Comparison of ENCODE assay signal across 29 mouse cellular contexts in genomic region chr9:117234065-117234725, GRCm38 (mm10).
A peak's percentile ranks its signal among the peaks of the same experiment; 100 is the strongest.
DNase-seq lines count a peak whose midpoint lies in the region; ATAC-seq and TF ChIP-seq lines count a peak whose summit lies in the region.
"Had no signal": no experiment of that assay in that cellular context is flagged by ENCODE, and none has a peak within 500 bp of the region (broad histone marks: within the 10 kb centered on the region; RNA-seq: fewer than 3 reads in every experiment).

No protein-coding gene starts in this region.

- intact Hi-C loops in heart, postnatal 14 days (cut with DNase I) = no loop called here

- no peaks in the 10 kb centered on the region for H3K9me3 ChIP-seq in lung, embryonic 16.5 days (ENCODE audit: control insufficient read depth, low read length)
- H3K9me3 ChIP-seq: embryonic facial prominence, embryonic 13.5 days; embryonic facial prominence, embryonic 15.5 days; forebrain, embryonic 10.5 days; forebrain, embryonic 12.5 days had no signal

- no peak for TF ChIP-seq CTCF in lung, adult 2 months (IDR thresholded peaks at IDR 0.05; ENCODE audit: insufficient read depth, low read length)

- peaks cover 6% of the 10 kb centered on the region for H3K36me3 ChIP-seq in lung, embryonic 16.5 days (ENCODE audit: control insufficient read depth, insufficient read depth, low read length)
- H3K36me3 ChIP-seq: forebrain, embryonic 10.5 days; forebrain, embryonic 12.5 days; G1E had no signal

- WGBS in lung, embryonic 16.5 days = 82% methylated on average over 5 of the region's 5 CpGs
- WGBS in lung, adult 2 months = 78% methylated on average over 5 of the region's 5 CpGs

- ATAC-seq in lung, embryonic 16.5 days (ENCODE audit: low read depth) = peak; percentile 51
- ATAC-seq: activated CD4-positive, CD25-positive, alpha-beta regulatory T cell, adult 4 months; CD4-positive, CD25-positive, alpha-beta regulatory T cell, adult 4 months; forebrain, embryonic 14.5 days; forebrain, embryonic 16.5 days; Patski had no signal

- no peak overlapping the region for H3K27ac ChIP-seq in lung, embryonic 16.5 days (ENCODE audit: low read length)
- H3K27ac ChIP-seq: embryonic facial prominence, embryonic 13.5 days; embryonic facial prominence, embryonic 15.5 days; forebrain, embryonic 10.5 days; forebrain, embryonic 12.5 days had no signal

- H3K4me3 ChIP-seq in lung, embryonic 16.5 days (ENCODE audit: low read length) = no peak overlapping the region
- no peak overlapping the region for H3K4me3 ChIP-seq in lung, adult 2 months (replicated peaks; ENCODE audit: extremely low read depth, low read depth, low read length)
- H3K4me3 ChIP-seq: embryonic facial prominence, embryonic 13.5 days; embryonic facial prominence, embryonic 15.5 days; erythroblast, embryonic 14.5 days; forebrain, embryonic 10.5 days; forebrain, embryonic 12.5 days had no signal

- no peak overlapping the region for H3K9ac ChIP-seq in lung, embryonic 16.5 days (ENCODE audit: low read length)
- H3K9ac ChIP-seq: embryonic facial prominence, embryonic 13.5 days; embryonic facial prominence, embryonic 15.5 days; forebrain, embryonic 12.5 days had no signal

- H3K4me2 ChIP-seq in lung, embryonic 16.5 days (ENCODE audit: low read depth, low read length) = 0 out of 2 replicates have a peak overlapping the region, but pooled peaks have one; percentile 18
- H3K4me2 ChIP-seq: embryonic facial prominence, embryonic 13.5 days; embryonic facial prominence, embryonic 15.5 days; forebrain, embryonic 12.5 days had no signal

- no peaks in the 10 kb centered on the region for H3K27me3 ChIP-seq in lung, embryonic 16.5 days (ENCODE audit: control insufficient read depth, insufficient read depth, low read depth, low read length)
- H3K27me3 ChIP-seq: CH12.LX; embryonic facial prominence, embryonic 13.5 days; embryonic facial prominence, embryonic 15.5 days; forebrain, embryonic 12.5 days; Patski had no signal

- DNase-seq in heart, adult 11 months = peak; percentile 49
- no peak for DNase-seq in heart, postnatal 14 days
- DNase-seq in lung, postnatal 4 days = no peak
- peak; percentile 53 for DNase-seq in lung, postnatal 25 days (ENCODE audit: low spot score)
- no peak for DNase-seq in lung, adult 2 months
- DNase-seq: adrenal gland, adult 8-10 months; adrenal gland, postnatal 14 days; adrenal gland, postnatal 36 days; B cell, adult 2 months; cerebellum, adult 11 months; cerebellum, adult 18-20 months; cerebellum, adult 8-10 months; cerebellum, adult 9-11 months; cerebellum, postnatal 14 days; cerebellum, postnatal 36 days; embryo, embryonic 11 days had no signal

- no peak for TF ChIP-seq POLR2A in lung, adult 2 months (IDR thresholded peaks at IDR 0.05; ENCODE audit: borderline replicate concordance, extremely low read depth, low read depth, low read length)

- H3K4me1 ChIP-seq in lung, embryonic 16.5 days (replicated peaks; ENCODE audit: control insufficient read depth, insufficient read depth, low read length) = peaks cover 25% of the 10 kb centered on the region
- H3K4me1 ChIP-seq in lung, adult 2 months (ENCODE audit: control insufficient read depth, insufficient read depth, low read length) = peaks cover 11% of the 10 kb centered on the region
- H3K4me1 ChIP-seq: forebrain, embryonic 10.5 days; forebrain, embryonic 12.5 days had no signal

Comparison
In these comparisons a context has a peak if more than half of its experiments do, and no peak if none do; other contexts are left out.
1. DNase-seq: peak in heart, adult 11 months (single experiment) and lung, postnatal 25 days (single experiment); none in heart, postnatal 14 days (0 of 2), lung, postnatal 4 days (0 of 2) and lung, adult 2 months (single experiment).